Mouse (Mus musculus) kidney, adult 11 months (tissue): Measurements from ENCODE around the gene Maats1.
"Not testable (repeated sequence)": the region's sequence is repeated elsewhere in the genome, so short reads cannot be mapped to it uniquely, and the experiment has no call there.

ENCODE experiments used
- DNase-seq: peaks from one replicate; pipeline ENCODE4 v3.0.0; 2022

The Maats1 gene

DNA sequence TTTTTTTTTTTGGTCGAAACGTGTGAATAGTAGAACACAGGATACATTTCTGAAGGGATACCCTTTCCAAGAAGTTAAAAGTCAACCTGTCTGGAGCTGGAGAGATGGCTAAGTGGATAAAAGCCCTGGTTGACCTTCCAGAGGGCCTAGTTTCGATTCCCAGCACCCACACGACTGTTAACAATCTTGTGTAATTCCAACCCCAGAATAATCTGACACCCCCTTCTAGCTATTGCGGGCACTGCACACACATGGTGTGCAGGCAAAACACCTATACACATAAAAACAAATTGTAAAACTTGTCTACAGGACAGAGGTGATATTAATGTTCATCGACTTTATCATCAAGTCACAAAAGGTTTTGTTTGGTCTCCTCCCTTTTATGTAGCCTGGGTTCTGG is 5.6 kb upstream of the Maats1 start:
- no peak for DNase-seq

DNA sequence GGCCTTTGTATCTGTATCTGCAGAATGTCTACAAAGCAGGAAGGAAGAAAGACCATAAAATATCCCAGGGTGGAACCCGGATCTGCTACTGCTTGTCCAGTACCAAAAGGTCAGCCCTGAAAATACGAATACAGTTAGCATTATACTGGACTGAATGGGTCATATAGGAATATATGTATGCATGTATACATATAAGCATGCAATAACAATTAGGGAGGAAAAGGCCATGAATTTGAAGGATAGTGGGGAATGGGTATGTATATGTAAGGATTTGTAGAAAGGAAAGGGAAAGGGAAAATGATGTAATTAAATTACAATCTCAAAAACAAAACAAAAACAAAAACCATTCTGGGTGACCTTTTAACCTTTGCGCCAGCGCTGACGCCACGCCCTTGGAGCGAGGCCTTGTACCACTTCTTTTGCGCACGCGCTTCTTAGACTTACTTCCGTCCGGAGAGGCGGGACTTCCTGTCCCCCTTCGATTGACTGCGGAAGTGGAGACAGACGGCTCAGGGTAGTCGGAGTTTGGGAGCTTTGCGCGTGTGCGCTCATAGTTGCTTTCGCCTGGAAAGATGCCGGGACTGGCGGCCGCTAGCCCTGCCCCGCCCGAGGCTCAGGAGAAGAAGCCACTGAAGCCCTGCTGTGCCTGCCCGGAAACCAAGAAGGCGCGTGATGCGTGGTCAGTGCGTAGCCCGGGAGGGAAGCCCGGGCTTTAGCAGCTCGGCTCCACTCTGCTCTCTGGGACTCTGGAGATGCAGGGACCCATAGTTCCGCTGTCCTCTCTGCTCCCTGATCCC is 4.8 kb upstream of the Maats1 start, which contains the start of the genes Cox17 and Gm21987:
Gene Cox17, plus strand, starts transcription at position 463 of the 797 bp plus-strand sequence.
Gene Gm21987, plus strand, starts transcription at position 512 of the 797 bp plus-strand sequence.
- DNase-seq = peak; percentile 96

DNA sequence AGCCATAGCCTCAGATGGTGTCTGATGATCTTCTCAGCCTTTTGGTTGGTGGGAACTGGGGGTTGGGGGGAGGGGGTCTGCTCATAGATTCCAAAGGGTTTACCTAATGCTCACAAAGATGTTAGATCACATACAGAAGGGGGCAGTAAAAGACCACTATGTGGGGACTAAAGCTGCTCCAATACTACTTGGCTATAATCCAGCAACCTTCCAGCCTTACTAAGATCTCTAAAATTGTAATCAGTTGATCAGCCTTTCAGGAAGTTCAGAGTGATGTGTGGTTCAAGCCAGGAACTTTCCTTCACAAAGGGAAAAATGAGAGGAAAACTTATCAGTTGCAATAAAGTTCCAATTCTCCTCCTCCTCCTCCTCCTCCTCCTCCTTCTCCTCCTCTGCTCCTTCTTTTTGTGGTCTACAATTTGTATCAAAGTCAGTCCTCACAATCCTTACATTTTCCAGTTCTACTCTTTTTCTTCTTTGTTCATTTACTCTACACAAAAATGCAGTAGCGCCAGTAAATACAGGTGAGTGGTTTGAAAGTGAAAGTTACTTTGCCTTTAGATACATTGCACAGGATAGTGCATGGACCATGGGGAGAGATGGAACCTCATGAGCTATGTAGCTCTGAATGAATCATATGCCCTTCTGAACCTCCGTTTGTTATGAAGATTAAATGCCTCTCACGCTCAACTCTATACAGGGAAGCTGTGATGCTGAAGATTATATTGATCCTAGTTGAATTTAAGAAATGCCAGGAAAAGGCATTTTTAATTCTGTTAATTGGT is 3.2 kb upstream of the Maats1 start:
- DNase-seq = no peak

DNA sequence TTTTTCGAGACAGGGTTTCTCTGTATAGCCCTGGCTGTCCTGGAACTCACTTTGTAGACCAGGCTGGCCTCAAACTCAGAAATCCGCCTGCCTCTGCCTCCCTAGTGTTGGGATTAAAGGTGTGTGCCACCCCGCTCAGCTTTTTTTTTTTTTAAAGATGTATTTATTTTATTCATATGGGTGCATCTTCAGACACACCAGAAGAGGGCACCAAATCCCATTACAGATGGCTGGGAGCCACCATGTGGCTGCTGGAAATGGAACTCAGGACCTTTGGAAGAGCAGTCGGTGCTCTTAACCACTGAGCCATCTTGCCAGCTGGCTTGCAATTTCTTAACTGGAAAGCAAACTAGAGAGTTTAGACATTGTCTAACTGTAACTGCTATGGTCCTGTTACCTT is 3.9 kb downstream of the Maats1 start:
- DNase-seq = not testable (repeated sequence)

DNA sequence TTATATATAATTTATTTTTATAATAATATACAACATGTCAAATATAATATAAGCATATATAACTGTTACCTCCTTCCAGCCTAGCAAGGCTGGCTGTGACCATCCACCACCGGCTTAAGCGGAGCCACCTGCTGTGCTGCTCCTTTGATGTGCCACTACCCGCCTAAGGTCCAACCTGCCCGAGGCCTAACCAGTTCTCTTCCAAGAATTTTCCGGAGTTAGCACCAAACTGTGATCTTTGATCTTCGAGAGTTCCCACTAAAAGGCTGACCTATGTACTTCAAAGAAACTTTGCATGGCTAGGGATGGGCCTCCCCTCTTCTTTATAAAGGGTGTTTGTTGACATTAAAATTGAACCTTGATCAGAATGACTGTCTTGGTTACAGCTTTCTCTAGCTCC is 7.5 kb downstream of the Maats1 start:
- peak; percentile 76 for DNase-seq

DNA sequence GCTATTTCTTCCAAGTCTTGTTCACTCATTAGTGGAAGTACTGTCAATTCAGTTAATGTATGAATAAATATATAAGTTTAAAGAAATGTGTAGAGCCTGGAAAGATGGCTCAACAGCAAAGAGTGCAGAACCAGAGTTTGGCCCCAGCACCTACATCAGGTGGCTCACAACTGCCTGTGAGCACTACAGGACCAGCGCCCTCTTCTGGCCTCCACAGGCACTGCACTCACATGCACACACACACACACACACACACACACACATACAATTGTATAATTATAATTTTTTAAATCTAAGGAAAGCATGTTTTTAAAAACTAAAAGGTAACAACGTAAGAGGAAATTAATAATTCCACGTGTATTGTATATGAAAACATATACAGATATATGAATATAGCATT is 12.6 kb downstream of the Maats1 start:
- no peak for DNase-seq

DNA sequence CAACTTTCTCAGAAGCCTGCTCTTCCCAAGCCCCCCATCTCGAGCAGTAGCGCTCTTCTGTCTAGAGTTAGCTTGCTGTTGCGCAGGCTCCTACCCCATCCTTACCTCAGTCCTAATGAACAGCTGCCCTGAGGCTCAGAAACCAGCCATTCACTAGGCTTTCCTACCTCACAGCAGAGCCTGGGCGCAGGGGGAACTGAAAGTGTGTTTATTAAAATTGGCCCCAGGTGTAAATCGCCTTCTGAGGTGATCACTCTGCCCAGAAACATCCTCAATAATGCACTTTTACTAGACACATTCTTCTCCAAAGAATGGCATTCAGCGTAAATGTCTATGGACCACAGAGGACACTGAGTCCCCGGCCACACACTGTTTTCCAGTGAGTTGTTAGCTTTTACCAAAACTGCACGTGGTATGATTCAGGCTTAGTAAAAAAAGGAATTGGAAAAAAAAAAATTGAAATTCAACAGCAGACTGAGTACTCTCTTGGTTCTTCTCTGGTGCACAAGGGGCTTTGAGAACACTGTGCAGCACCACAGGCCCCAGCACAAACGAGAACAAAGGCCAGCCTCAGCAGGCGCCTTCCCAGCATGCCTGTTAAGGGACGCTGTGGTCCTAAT is 15.1 kb downstream of the Maats1 start:
- DNase-seq = no peak

DNA sequence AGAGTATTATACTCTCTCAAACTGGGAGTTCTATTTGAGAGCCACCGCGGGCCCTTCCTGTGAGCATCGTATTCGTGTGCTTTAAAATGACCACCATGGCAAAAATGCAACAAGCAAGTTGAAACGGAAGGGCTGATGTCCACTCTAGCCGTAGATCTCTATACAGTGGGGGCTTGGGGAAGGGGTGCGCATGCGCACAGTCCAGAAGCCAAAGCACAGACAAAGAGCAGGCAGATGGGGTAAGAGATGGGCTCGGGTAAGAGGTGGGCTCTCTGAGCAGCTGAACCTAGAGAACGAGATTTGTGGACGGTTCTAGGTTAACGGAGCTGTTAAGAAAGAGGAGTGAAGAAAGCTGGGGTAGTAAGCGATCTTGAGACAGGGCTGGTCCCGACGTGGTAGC is 17.6 kb downstream of the Maats1 start:
- DNase-seq = no peak

DNA sequence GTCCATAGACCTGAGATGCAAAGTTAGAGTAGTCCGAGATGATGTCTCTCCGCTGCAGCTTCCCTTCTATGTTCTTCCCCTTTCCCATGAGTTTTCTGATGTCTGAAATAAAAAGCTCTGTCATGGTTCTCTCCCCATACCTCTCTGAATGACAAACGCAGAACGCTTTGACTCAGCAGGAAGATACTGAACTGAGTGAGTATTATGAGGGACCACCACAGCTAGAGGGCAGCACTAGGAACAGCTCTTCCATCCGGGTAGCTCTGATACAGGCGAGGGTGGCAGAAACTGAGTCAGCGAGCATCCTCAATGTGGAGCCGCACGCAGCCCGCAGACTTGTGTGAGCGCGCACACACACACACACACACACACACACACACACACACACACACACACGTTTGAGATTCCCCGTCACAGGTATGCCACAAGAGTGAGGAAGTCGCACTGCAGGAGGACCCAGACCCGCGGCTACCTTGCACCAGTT is 20.4 kb downstream of the Maats1 start:
- DNase-seq = no peak

DNA sequence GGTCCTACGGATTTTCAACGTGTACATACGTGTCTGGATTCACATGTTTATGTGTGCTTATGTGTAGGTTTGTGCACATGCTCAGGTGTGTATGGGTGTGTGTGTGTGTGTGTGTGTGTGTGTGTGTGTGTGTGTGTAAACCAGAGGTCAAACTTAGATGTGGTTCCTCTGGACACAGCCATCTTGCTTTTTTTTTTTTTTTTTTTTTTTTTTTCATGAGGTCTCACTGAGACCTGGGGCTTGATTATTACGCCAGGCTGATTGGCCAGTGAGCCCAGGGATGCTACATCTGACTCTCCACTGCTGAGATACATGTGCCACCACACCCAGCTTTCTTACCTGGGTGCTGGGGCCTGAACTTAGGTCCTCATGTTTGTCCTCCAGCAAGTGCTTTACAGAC is 22.9 kb downstream of the Maats1 start:
- no peak for DNase-seq

DNA sequence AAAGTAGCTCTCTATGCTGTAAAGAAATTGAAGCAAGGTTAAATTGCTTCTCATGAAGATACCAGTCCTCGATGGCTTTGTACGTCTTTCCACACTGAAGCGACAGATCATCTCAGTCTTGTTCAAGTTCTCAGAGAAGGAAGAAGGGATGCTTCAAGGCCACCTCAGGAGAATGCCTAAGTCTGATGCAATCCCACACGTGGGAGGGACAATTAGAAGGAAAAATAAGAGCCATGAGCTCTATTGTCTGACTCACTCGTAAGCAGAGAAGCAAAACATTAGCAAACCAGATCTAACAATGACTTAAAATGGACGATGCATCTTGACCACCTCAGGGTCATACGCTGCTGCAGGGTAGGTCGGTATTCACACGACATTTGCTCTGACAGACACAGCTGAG is 23.5 kb downstream of the Maats1 start:
- DNase-seq = no peak

DNA sequence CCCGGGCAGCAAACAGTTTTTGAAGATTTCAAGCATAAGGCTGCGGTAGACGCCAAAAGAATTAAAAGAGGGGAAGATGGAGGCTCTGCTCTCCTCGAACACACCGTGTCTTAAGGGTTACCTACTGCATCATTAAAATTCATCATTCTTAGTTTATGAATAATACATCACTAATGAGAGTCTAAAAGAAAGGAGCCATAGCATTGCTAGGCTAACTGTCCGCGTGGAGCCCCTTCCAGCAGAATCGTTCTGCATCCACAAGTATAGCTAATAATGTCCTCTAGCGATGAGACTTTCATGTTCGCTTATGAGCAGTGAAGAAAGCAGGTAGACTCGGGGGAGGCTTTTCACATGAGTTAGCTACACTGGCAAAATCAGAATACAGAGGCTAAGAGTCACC is 33.7 kb downstream of the Maats1 start:
- DNase-seq = no peak

DNA sequence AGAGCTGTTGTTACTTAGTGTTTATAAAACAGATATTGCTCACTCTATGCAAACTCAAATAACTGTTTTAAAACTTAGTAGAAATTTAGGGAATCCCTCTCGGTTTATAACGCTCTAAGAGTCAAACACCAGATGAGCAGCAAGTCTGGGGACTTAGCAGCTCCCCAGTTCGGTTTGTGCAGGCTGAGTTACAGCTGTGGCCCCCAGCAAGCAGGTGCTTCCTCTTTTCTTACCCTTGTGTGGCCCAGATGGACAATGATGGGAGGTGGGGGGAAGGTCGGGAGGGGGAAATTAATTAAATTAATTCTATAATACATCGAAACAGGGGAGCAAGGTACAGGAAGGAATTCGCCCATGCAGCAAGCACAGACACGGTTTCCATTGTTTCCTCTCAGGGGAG is 34.3 kb downstream of the Maats1 start:
- no peak for DNase-seq

DNA sequence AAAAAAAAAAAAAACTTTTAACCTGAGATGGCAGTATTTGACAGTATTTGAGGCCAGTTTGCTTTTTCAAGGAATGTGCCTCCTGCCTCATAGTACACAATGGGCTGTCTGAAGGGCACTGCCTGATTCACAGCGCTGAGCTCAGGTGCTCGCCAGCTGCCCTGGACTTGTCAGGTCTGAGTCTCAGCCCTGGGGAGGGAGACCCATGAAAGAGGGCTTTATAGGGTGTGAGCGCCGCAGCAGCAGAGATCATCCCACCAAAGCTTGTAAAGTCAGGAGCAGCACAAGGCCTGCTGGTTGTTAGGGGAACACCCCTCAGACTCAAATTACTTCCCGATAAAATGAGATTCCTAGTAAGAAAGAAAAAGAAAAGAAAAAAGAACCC is 34.7 kb downstream of the Maats1 start:
- DNase-seq = no peak

DNA sequence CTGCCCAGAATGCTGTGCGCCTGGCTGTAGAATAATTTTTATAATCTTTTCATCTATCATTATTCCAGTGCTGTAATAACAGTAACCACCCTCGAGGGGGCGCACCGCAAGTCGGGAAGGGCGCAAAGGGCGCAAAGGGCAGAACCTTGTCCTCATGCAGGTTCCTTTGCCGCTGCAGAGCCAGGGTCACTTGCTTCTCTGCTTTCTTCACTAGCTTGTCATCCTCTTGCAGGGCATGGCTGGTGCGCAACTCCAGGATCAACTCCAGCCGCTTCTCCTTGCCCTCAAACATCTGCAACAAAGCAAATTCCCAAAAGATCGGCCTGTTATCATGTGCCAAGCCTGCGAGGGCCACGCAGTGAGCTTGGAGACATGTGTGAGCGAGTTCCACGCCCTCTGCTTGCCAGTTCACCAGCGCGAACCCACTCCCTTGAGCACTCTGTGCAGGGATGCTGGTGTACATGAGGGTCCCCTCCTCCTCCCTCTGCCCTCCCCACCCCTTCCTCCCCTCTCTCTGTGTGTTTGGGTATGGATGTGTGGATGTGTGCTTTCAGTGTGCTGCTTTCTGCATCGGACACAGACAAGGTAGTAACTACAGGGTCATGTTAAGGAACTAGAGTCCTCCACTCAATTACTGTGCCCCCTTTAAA is 35.2 kb downstream of the Maats1 start:
- no peak for DNase-seq

DNA sequence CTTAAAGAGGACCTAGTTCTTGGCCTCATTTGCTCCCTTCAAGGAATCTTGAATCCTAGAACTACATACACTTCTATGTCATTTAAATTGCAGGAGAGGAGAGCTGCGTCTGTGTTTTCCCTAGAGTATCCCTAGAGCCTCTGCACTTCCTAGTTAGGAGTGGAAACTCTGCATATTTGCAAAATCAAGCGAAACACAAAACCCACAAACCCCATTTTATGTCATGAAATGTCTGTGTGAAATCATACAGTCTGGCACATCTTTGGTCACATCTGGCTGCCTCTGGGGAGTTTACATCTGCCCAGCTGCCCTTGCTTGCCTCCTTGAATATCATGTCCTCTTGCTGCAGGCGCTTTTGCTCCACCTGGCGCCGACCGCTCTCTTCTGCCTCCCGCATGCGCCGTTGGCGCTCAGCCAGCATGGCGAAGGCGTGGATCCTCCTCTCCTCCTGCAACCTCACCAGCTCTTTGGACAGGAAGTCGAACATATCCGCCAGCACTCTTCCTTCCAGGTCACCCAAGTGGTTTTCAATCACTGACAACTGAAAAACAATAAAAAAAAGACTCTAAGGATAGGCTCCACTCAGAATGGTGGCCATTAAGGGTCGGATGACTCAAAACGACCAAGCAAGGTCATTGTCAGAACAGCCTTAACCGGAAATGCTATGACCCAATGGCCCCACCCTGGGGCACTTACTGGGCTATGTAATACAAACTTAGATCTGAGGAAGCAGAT is 37.3 kb downstream of the Maats1 start:
- DNase-seq = peak; percentile 72

DNA sequence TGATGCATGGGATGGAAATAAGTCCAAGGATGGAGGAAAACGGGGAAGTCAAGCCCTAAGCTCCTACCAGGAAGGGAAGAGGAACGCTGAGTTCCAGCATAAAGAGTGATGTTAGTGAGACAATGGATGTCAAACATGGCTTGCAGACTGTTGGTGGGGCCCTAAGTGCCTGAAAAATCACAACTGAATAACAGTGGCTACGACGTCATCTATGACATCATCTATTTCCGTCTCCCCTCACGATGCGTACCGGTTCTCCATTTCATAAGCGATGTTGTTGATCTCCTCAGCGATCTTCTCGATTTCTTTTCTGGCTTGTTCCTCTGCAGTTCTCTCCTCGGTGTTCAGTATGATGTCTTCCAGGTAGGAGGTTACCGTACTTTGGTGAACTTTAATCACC is 39.6 kb downstream of the Maats1 start:
- DNase-seq = no peak

DNA sequence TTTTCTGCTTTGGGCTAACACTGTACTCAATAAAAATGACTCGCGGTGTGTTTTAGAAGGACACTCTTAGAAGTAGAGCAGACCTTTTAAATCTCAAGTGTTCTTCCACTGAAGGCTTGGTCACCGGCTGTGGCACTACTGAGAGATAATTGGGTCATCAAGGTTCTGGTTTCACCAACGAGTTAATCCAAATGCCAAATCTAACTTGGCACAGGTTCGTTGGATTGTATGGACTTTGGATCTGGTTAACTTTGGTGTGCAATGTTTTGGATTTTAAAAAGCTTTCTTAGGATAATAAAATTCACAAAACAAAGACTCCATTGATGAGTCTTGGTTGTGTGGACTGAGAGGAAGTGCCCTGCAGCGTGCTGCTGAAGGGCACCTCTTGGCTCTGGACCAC is 43.5 kb downstream of the Maats1 start:
- no peak for DNase-seq

DNA sequence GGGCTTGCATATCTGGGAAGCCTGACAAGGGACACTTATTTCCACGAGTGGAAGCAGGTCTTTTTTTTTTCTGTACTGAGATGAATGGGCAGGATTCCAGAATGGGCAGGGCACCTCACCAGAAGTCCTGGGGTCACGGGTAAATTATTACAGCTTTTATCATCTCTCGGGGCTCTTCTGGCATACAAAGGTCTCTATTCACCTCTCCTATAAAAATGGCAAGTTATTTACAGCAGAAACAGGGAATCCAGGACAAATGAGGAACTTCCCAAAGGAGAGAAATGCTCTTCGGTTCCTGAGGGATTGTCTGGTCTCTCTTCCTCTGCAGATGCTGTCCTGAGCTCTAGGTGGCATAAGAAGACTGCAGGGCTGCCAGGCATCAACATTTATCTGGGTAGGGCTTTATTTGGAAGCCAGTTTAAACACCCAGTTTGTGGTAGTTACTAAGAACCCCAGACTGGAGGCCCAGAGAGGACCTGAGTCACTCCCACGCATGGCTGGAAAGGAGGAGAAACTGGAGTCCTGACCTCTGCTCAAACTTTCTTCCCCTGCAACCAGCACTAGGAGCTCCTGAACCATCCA is 46.5 kb downstream of the Maats1 start:
- peak; percentile 49 for DNase-seq

DNA sequence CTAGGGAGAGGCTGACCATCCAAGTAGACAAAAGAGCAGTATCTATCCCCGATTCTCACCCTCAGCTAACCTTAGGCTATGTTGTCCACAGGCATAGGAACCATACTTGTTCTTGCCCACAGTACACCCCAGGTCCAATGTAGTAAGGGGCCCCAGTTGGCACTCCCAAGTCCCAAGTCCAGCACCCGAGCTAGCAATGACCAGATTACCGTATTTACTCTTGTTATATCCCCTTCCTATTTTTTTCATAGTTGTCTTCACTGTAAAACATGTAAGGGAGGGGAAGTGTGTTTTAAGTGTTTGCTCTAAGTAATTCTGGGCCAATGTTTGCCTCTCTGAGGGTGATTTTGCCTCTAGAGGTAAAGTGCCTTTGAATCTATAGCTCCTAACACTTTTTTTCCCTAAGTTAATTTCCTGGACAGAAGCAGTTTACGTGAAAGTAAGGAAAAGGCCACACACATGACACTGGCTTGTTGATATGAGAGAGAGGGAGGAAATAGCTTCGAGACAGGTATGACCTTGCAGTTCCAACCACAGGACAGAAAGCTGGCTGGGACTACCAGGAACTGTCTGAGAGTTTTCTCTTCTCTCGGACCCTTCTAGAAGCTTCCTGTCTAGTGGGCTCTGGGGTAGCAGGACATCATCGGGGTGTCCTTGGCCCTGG is 47.1 kb downstream of the Maats1 start, which contains the start of gene Nr1i2:
Gene Nr1i2, minus strand, starts transcription at position 140 of the 664 bp plus-strand sequence.
- peak; percentile 67 for DNase-seq

DNA sequence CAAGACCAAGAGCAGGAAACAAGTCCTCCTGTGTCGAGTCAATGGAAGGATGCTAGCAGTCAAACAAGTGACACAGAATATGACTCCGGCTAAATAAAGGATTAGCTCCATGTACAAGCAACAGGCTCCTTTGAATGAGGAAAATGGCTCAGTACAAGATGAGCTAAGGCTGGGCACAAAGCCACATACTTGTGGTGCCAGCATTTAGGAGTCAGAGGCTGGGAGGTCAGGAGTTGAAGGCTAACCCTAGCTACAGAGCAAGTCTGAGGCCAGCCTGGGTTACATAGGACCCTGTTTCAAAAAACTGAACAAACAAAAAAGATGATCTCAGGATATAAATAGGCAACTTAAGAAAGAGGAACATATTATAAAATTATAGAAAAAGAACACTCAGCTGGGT is 51.8 kb downstream of the Maats1 start:
- DNase-seq = no peak
